Mouse (Mus musculus): ENCODE results near the gene Krt7. TPM values are rescaled to one million over a fixed set of nuclear protein-coding genes. Genes with fewer than 3 reads are reported as not detected.

The Krt7 gene
- polyA plus RNA-seq, 1 experiment from 2014 or later = 108 TPM

- Histone ChIP-seq H3K4me2 (ENCODE audit: low read length) (no peak overlapping the region), H3K4me3 (ENCODE audit: low read depth, low read length) (no peak overlapping the region), H3K27ac (ENCODE audit: low read depth) (no peak overlapping the region), H3K36me3 (ENCODE audit: control insufficient read depth, insufficient read depth, low read length) (no peaks in the 10 kb centered on the region), H3K9me3 (ENCODE audit: control insufficient read depth, low read length) (no peaks in the 10 kb centered on the region), H3K27me3 (replicated peaks; ENCODE audit: control insufficient read depth, insufficient read depth, low read length) (no peaks in the 10 kb centered on the region), H3K4me1 (replicated peaks; ENCODE audit: control insufficient read depth, insufficient read depth, low read length) (peaks cover 15% of the 10 kb centered on the region), H3K9ac (ENCODE audit: low read length) (no peak overlapping the region)
- WGBS = 70% methylated on average over 8 of the region's 8 CpGs
- ATAC-seq (replicated peaks; ENCODE audit: low FRiP score, low TSS enrichment, low read depth) = no peak
- no peak for DNase-seq (ENCODE audit: low spot score)
Observed at GRCm38 (mm10) chr15:101367497-101367896, 43.3 kb upstream of the Krt7 start.

- Histone ChIP-seq H3K36me3 (ENCODE audit: control insufficient read depth, insufficient read depth, low read length) (no peaks in the 10 kb centered on the region), H3K27ac (ENCODE audit: low read depth) (no peak overlapping the region), H3K27me3 (replicated peaks; ENCODE audit: control insufficient read depth, insufficient read depth, low read length) (no peaks in the 10 kb centered on the region), H3K4me3 (ENCODE audit: low read depth, low read length) (no peak overlapping the region), H3K4me2 (ENCODE audit: low read length) (no peak overlapping the region), H3K9ac (ENCODE audit: low read length) (no peak overlapping the region), H3K4me1 (replicated peaks; ENCODE audit: control insufficient read depth, insufficient read depth, low read length) (peaks cover 15% of the 10 kb centered on the region), H3K9me3 (ENCODE audit: control insufficient read depth, low read length) (no peaks in the 10 kb centered on the region)
- DNase-seq (ENCODE audit: low spot score) (no peak), ATAC-seq (replicated peaks; ENCODE audit: low FRiP score, low TSS enrichment, low read depth) (no peak)
- WGBS = 83% methylated on average over 6 of the region's 6 CpGs
Observed at GRCm38 (mm10) chr15:101368015-101368414, 42.8 kb upstream of the Krt7 start.

GRCm38 (mm10) chr15:101368502-101369381, 42.1 kb upstream of the Krt7 start:
- no peaks in the 10 kb centered on the region for H3K36me3 ChIP-seq (ENCODE audit: control insufficient read depth, insufficient read depth, low read length)
- ATAC-seq (replicated peaks; ENCODE audit: low FRiP score, low TSS enrichment, low read depth) (no peak), DNase-seq (ENCODE audit: low spot score) (no peak)
- WGBS = 71% methylated on average over 11 of the region's 11 CpGs
- no peak overlapping the region for H3K27ac ChIP-seq (ENCODE audit: low read depth)
- no peaks in the 10 kb centered on the region for H3K27me3 ChIP-seq (replicated peaks; ENCODE audit: control insufficient read depth, insufficient read depth, low read length)
- no peak overlapping the region for H3K9ac ChIP-seq (ENCODE audit: low read length)
- no peak overlapping the region for H3K4me2 ChIP-seq (ENCODE audit: low read length)
- no peaks in the 10 kb centered on the region for H3K9me3 ChIP-seq (ENCODE audit: control insufficient read depth, low read length)
- peaks cover 15% of the 10 kb centered on the region for H3K4me1 ChIP-seq (replicated peaks; ENCODE audit: control insufficient read depth, insufficient read depth, low read length)
- H3K4me3 ChIP-seq (ENCODE audit: low read depth, low read length) = no peak overlapping the region

- H3K4me2 ChIP-seq (ENCODE audit: low read length) = no peak overlapping the region
Observed at GRCm38 (mm10) chr15:101369382-101370100, 41.3 kb upstream of the Krt7 start.

GRCm38 (mm10) chr15:101370101-101370911, 40.5 kb upstream of the Krt7 start, which contains the start of gene Krt80:
Gene Krt80, minus strand, starts transcription at chr15:101370162.
- H3K4me3 ChIP-seq (ENCODE audit: low read depth, low read length) = no peak within 1 kb of the TSS
- H3K27me3 ChIP-seq (replicated peaks; ENCODE audit: control insufficient read depth, insufficient read depth, low read length) = no peaks in the 10 kb centered on the region
- no peak within 1 kb of the TSS for H3K9ac ChIP-seq (ENCODE audit: low read length)
- no peaks in the 10 kb centered on the region for H3K9me3 ChIP-seq (ENCODE audit: control insufficient read depth, low read length)
- WGBS = 44% methylated on average over 22 of the region's 22 CpGs
- no peaks in the 10 kb centered on the region for H3K36me3 ChIP-seq (ENCODE audit: control insufficient read depth, insufficient read depth, low read length)
- DNase-seq (ENCODE audit: low spot score) (peak; percentile 79), ATAC-seq (replicated peaks; ENCODE audit: low FRiP score, low TSS enrichment, low read depth) (peak; percentile 55; the same call in 1 of the 2 replicates)
- no peak within 1 kb of the TSS; the same call in 1 of the 2 replicates for H3K27ac ChIP-seq (ENCODE audit: low read depth)
- H3K4me2 ChIP-seq (ENCODE audit: low read length) = no peak within 1 kb of the TSS
- peaks cover 17% of the 10 kb centered on the region for H3K4me1 ChIP-seq (replicated peaks; ENCODE audit: control insufficient read depth, insufficient read depth, low read length)

More at GRCm38 (mm10) chr15:101369382-101370100, 41.3 kb upstream of the Krt7 start:
- WGBS = 45% methylated on average over 12 of the region's 12 CpGs
- ATAC-seq (replicated peaks; ENCODE audit: low FRiP score, low TSS enrichment, low read depth) (0 out of 2 replicates have a peak, but pooled peaks have one; percentile 17), DNase-seq (ENCODE audit: low spot score) (no peak)
- no peaks in the 10 kb centered on the region for H3K27me3 ChIP-seq (replicated peaks; ENCODE audit: control insufficient read depth, insufficient read depth, low read length)
- H3K27ac ChIP-seq (ENCODE audit: low read depth) = no peak overlapping the region; the same call in 1 of the 2 replicates
- H3K9me3 ChIP-seq (ENCODE audit: control insufficient read depth, low read length) = no peaks in the 10 kb centered on the region
- H3K4me3 ChIP-seq (ENCODE audit: low read depth, low read length) = no peak overlapping the region
- peaks cover 15% of the 10 kb centered on the region for H3K4me1 ChIP-seq (replicated peaks; ENCODE audit: control insufficient read depth, insufficient read depth, low read length)
- no peak overlapping the region for H3K9ac ChIP-seq (ENCODE audit: low read length)
- no peaks in the 10 kb centered on the region for H3K36me3 ChIP-seq (ENCODE audit: control insufficient read depth, insufficient read depth, low read length)

GRCm38 (mm10) chr15:101371141-101371985, 39.5 kb upstream of the Krt7 start:
- Histone ChIP-seq H3K36me3 (ENCODE audit: control insufficient read depth, insufficient read depth, low read length) (no peaks in the 10 kb centered on the region), H3K9ac (ENCODE audit: low read length) (no peak overlapping the region), H3K4me3 (ENCODE audit: low read depth, low read length) (no peak overlapping the region), H3K27ac (ENCODE audit: low read depth) (no peak overlapping the region), H3K4me2 (ENCODE audit: low read length) (no peak overlapping the region), H3K4me1 (replicated peaks; ENCODE audit: control insufficient read depth, insufficient read depth, low read length) (peaks cover 17% of the 10 kb centered on the region), H3K9me3 (ENCODE audit: control insufficient read depth, low read length) (no peaks in the 10 kb centered on the region), H3K27me3 (replicated peaks; ENCODE audit: control insufficient read depth, insufficient read depth, low read length) (no peaks in the 10 kb centered on the region)
- 81% methylated on average over 15 of the region's 15 CpGs for WGBS
- no peak for DNase-seq (ENCODE audit: low spot score)
- ATAC-seq (replicated peaks; ENCODE audit: low FRiP score, low TSS enrichment, low read depth) = no peak

- H3K4me2 ChIP-seq (ENCODE audit: low read length) = no peak overlapping the region
- no peaks in the 10 kb centered on the region for H3K9me3 ChIP-seq (ENCODE audit: control insufficient read depth, low read length)
- no peak overlapping the region for H3K27ac ChIP-seq (ENCODE audit: low read depth)
- peaks cover 17% of the 10 kb centered on the region for H3K4me1 ChIP-seq (replicated peaks; ENCODE audit: control insufficient read depth, insufficient read depth, low read length)
- ATAC-seq (replicated peaks; ENCODE audit: low FRiP score, low TSS enrichment, low read depth) = no peak
- H3K9ac ChIP-seq (ENCODE audit: low read length) = no peak overlapping the region
- DNase-seq (ENCODE audit: low spot score) = no peak
- no peaks in the 10 kb centered on the region for H3K27me3 ChIP-seq (replicated peaks; ENCODE audit: control insufficient read depth, insufficient read depth, low read length)
- 60% methylated on average over 7 of the region's 7 CpGs for WGBS
- no peak overlapping the region for H3K4me3 ChIP-seq (ENCODE audit: low read depth, low read length)
- no peaks in the 10 kb centered on the region for H3K36me3 ChIP-seq (ENCODE audit: control insufficient read depth, insufficient read depth, low read length)
Observed at GRCm38 (mm10) chr15:101372131-101372977, 38.5 kb upstream of the Krt7 start.

Measured in intestine, embryonic 14.5 days (tissue).